Mouse (Mus musculus) heart, adult 2 months (tissue): ENCODE measurements at regions not wholly inside any gene's neighbourhood (a gene's known extent, or its start where the extent isn't known, plus 50 kb on each side); places are given as distances from the start of the nearest gene placed in this dataset.

Source experiments
- CTCF ChIP-seq: fragments of 200-600 bp; IDR thresholded peaks from 2 replicates; pipeline ENCODE4 v1.8.1; 2022; ENCODE audit warnings: antibody characterized with exemption, mild to moderate bottlenecking, moderate library complexity
- POLR2A ChIP-seq: fragments of 200-500 bp; IDR thresholded peaks from 2 replicates; pipeline ENCODE4 v1.6.1; 2011; ENCODE audit warnings: mild to moderate bottlenecking, low read depth, low read length, control low read depth; ENCODE audit not compliant: insufficient read depth

DNA sequence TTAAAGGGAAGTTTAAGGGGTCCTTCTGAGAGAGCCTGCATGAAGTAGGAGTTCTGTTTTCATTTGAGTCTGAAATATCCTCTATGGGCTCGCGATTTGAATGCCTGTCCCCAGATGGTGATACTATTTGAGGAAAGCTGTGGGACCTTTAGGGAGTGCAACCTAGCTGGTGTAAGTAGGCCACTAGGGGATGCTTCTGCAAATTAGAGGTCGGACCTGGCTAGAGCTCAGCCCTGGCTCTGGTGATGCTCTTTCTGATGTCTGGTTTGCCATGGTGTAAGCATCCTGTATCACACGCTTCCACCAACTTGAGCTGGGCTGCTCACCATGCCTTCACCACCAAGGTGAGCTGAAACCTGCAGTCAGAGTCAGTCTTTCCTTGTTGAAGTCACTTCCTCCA, 121.9 kb downstream of the Cbln1 start:
- TF ChIP-seq CTCF (no peak), POLR2A (no peak)
